Mouse (Mus musculus) left cerebral cortex, postnatal 36 days (tissue): ENCODE measurements around the gene Gm17727. TPM values are rescaled to one million over a fixed set of nuclear protein-coding genes. Genes with fewer than 3 reads are reported as not detected.
"Not testable (repeated sequence)": the region's sequence is repeated elsewhere in the genome, so short reads cannot be mapped to it uniquely, and the experiment has no call there.

Source experiments
- DNase-seq, 2 experiments: peaks; one replicate each; pipeline ENCODE4 v3.0.0; 2021 to 2022; ENCODE audit warnings: low spot score in 2 of 2, mixed read lengths in 1 of 2
- intact Hi-C: fragments of 180-260 bp; cut with DNase I; formaldehyde crosslinking; loops from one replicate; pipeline ENCODE4 v1.15.1; 2025
- total RNA-seq, 2 experiments: library from RNA; stranded (reverse); gene quantifications; 2 replicates each; pipeline ENCODE4 v1.2.3; 2021

Gene Gm17727
- not detected for total RNA-seq

- DNase-seq: no peak
- intact Hi-C loops: no loop called here
Observed at GRCm38 (mm10) chr9:35778009-35778408, at the start of gene Gm17727. TSS of gene Gm17727 (minus strand) at chr9:35778109.

- DNase-seq, intact Hi-C loops: not testable (repeated sequence)
Observed at GRCm38 (mm10) chr9:35817881-35818280, 40.0 kb upstream of the Gm17727 start.

- intact Hi-C loops: no loop called here
Observed at GRCm38 (mm10) chr9:35798146-35798545, 20.2 kb upstream of the Gm17727 start.

GRCm38 (mm10) chr9:35790001-35790400, 12.1 kb upstream of the Gm17727 start, which contains the start of the genes Gm27235 and D730048I06Rik:
TSS of gene Gm27235 (minus strand) at chr9:35790101.
TSS of gene D730048I06Rik (minus strand) at chr9:35790112.
- intact Hi-C loops: no loop called here
- DNase-seq: no peak

More at GRCm38 (mm10) chr9:35798146-35798545, 20.2 kb upstream of the Gm17727 start:
- DNase-seq: no peak

GRCm38 (mm10) chr9:35756843-35757242, 21.1 kb downstream of the Gm17727 start:
- intact Hi-C loops: no loop called here
- DNase-seq: no peak

- no peak for DNase-seq
- intact Hi-C loops: no loop called here
Observed at GRCm38 (mm10) chr9:35740749-35741148, 37.2 kb downstream of the Gm17727 start, which contains the start of gene Gm17677. TSS of gene Gm17677 (plus strand) at chr9:35741049.

Other genes with a start within 250 kb of the Gm17727 start
- gene Ddx25, start 219.6 kb downstream of the Gm17727 start, total RNA-seq: 10 to 100 TPM; 14.2 to 16.4 TPM
- 10 to 100 TPM in 1 of 2 experiments, 1 to 10 TPM in 1; 10.0 to 12.7 TPM for gene Pus3, start 219.5 kb downstream of the Gm17727 start, total RNA-seq
- gene Pate2, start 207.8 kb downstream of the Gm17727 start, total RNA-seq: 1 to 10 TPM in 1 of 2 experiments, under 1 TPM in 1; 0.95 to 1.1 TPM
- 1 to 10 TPM; 7.3 to 8.0 TPM for gene Hyls1, start 207.7 kb downstream of the Gm17727 start, total RNA-seq
- not detected for gene Pate4, start 166.2 kb downstream of the Gm17727 start, total RNA-seq
- not detected for gene Pate3, start 129.9 kb downstream of the Gm17727 start, total RNA-seq
- not detected for gene Pate1, start 90.7 kb downstream of the Gm17727 start, total RNA-seq
- not detected for gene Gm17677, start 37.1 kb downstream of the Gm17727 start, total RNA-seq
- gene Gm27235, start 12.0 kb upstream of the Gm17727 start, total RNA-seq: not detected
- not detected for gene D730048I06Rik, start 12.0 kb upstream of the Gm17727 start, total RNA-seq
- gene 9230110F15Rik, start 66.0 kb upstream of the Gm17727 start, total RNA-seq: not detected
- not detected for gene 9230113P08Rik, start 130.3 kb upstream of the Gm17727 start, total RNA-seq